In genomic region chr12:83998341-83999107, GRCm38 (mm10) we compare ENCODE assay signal across 13 mouse cellular contexts. TPM values are rescaled to one million over a fixed set of nuclear protein-coding genes. Genes with fewer than 3 reads are reported as not detected.
DNase-seq lines count a peak whose midpoint lies in the region; ATAC-seq and TF ChIP-seq lines count a peak whose summit lies in the region.
"Had no signal": no experiment of that assay in that cellular context is flagged by ENCODE, and none has a peak within 500 bp of the region (broad histone marks: within the 10 kb centered on the region; RNA-seq: fewer than 3 reads in every experiment).

No protein-coding gene starts in this region.

- no peak overlapping the region for H3K4me3 ChIP-seq in heart, postnatal 0 days (ENCODE audit: low read depth, low read length)
- no peak overlapping the region for H3K4me3 ChIP-seq in liver, embryonic 12.5 days
- no peak overlapping the region for H3K4me3 ChIP-seq in liver, embryonic 11.5 days (ENCODE audit: low read depth, low read length)
- no peak overlapping the region for H3K4me3 ChIP-seq in forebrain, embryonic 16.5 days (replicated peaks; ENCODE audit: low read length)
- H3K4me3 ChIP-seq: myocyte had no signal

- no peak overlapping the region for H3K4me2 ChIP-seq in heart, postnatal 0 days (ENCODE audit: low read depth, low read length)
- no peak overlapping the region for H3K4me2 ChIP-seq in liver, embryonic 12.5 days
- no peak overlapping the region for H3K4me2 ChIP-seq in liver, embryonic 11.5 days
- no peak overlapping the region for H3K4me2 ChIP-seq in forebrain, embryonic 16.5 days (ENCODE audit: low read length)

- no peaks in the 10 kb centered on the region; the same call in 1 of the 2 replicates for H3K9me3 ChIP-seq in heart, postnatal 0 days (replicated peaks; ENCODE audit: control insufficient read depth, low read length)
- H3K9me3 ChIP-seq in liver, embryonic 12.5 days (replicated peaks): 0 out of 2 replicates have a peak, but pooled peaks cover 5% of the 10 kb centered on the region
- no peaks in the 10 kb centered on the region for H3K9me3 ChIP-seq in liver, embryonic 11.5 days (ENCODE audit: control insufficient read depth, low read length)
- H3K9me3 ChIP-seq in forebrain, embryonic 16.5 days (ENCODE audit: control insufficient read depth, low read length): no peaks in the 10 kb centered on the region; the same call in 1 of the 2 replicates

- ATAC-seq in heart, postnatal 0 days (ENCODE audit: insufficient read depth, low read depth): peak; percentile 43; the same call in 1 of the 2 replicates
- no peak for ATAC-seq in liver, embryonic 12.5 days
- no peak for ATAC-seq in liver, embryonic 11.5 days (replicated peaks; ENCODE audit: low FRiP score)
- ATAC-seq in forebrain, embryonic 16.5 days: peak; percentile 86
- ATAC-seq in megakaryocyte-erythroid progenitor cell, adult 5-6 weeks (replicated peaks; ENCODE audit: low FRiP score, low TSS enrichment, poor library complexity, severe bottlenecking): peak; percentile 60; the same call in 1 of the 2 replicates
- ATAC-seq: inflammation-experienced regulatory T-cells, adult 6 months had no signal

- no peak for TF ChIP-seq CTCF in heart, postnatal 0 days (IDR thresholded peaks at IDR 0.05; ENCODE audit: low read depth)

- TF ChIP-seq EP300 in heart, postnatal 0 days (IDR thresholded peaks at IDR 0.05; ENCODE audit: low read depth): no peak

- intact Hi-C loops in heart, postnatal 14 days (cut with DNase I): no loop called here

- H3K27ac ChIP-seq in heart, postnatal 0 days (ENCODE audit: low read depth): peak overlapping the region; percentile 81
- H3K27ac ChIP-seq in liver, embryonic 12.5 days: 0 out of 2 replicates have a peak overlapping the region, but pooled peaks have one; percentile 37
- H3K27ac ChIP-seq in liver, embryonic 11.5 days (ENCODE audit: low read depth, low read length): no peak overlapping the region
- H3K27ac ChIP-seq in forebrain, embryonic 16.5 days (ENCODE audit: low read length): peak overlapping the region; percentile 82

- 44% methylated on average over 11 of the region's 11 CpGs for WGBS in heart, postnatal 0 days
- WGBS in liver, embryonic 12.5 days (ENCODE audit: insufficient replicate concordance): 54% methylated on average over 11 of the region's 11 CpGs
- 57% methylated on average over 11 of the region's 11 CpGs for WGBS in liver, embryonic 11.5 days
- 51% methylated on average over 11 of the region's 11 CpGs for WGBS in forebrain, embryonic 16.5 days

- H3K9ac ChIP-seq in heart, postnatal 0 days (replicated peaks; ENCODE audit: low read depth, low read length): no peak overlapping the region
- no peak overlapping the region for H3K9ac ChIP-seq in liver, embryonic 12.5 days
- H3K9ac ChIP-seq in liver, embryonic 11.5 days (ENCODE audit: low read depth, low read length): no peak overlapping the region
- H3K9ac ChIP-seq in forebrain, embryonic 16.5 days (replicated peaks; ENCODE audit: low read depth, low read length): no peak overlapping the region

- peaks cover 9% of the 10 kb centered on the region for H3K36me3 ChIP-seq in heart, postnatal 0 days (replicated peaks; ENCODE audit: control insufficient read depth, insufficient read depth, low read length)
- peaks cover 3% of the 10 kb centered on the region for H3K36me3 ChIP-seq in liver, embryonic 12.5 days
- no peaks in the 10 kb centered on the region for H3K36me3 ChIP-seq in liver, embryonic 11.5 days (ENCODE audit: control insufficient read depth, insufficient read depth, low read length)
- H3K36me3 ChIP-seq in forebrain, embryonic 16.5 days (ENCODE audit: control insufficient read depth, insufficient read depth): no peaks in the 10 kb centered on the region

- DNase-seq in heart, postnatal 0 days (ENCODE audit: low spot score): no peak
- no peak for DNase-seq in heart, postnatal 14 days
- DNase-seq in liver, embryonic 11.5 days (ENCODE audit: low spot score): no peak
- no peak for DNase-seq in thymus, adult 18-20 months
- DNase-seq: right cerebral cortex, adult 18-20 months had no signal

- no peaks in the 10 kb centered on the region for H3K27me3 ChIP-seq in heart, postnatal 0 days (ENCODE audit: control insufficient read depth, insufficient read depth, low read length)
- H3K27me3 ChIP-seq in liver, embryonic 12.5 days (replicated peaks): no peaks in the 10 kb centered on the region
- H3K27me3 ChIP-seq in liver, embryonic 11.5 days (replicated peaks; ENCODE audit: control insufficient read depth, insufficient read depth, low read length): no peaks in the 10 kb centered on the region
- H3K27me3 ChIP-seq in forebrain, embryonic 16.5 days (replicated peaks; ENCODE audit: control insufficient read depth, insufficient read depth, low read length): no peaks in the 10 kb centered on the region

- peaks cover 20% of the 10 kb centered on the region for H3K4me1 ChIP-seq in heart, postnatal 0 days (ENCODE audit: control insufficient read depth, insufficient read depth)
- no peaks in the 10 kb centered on the region for H3K4me1 ChIP-seq in liver, embryonic 12.5 days
- H3K4me1 ChIP-seq in liver, embryonic 11.5 days (replicated peaks; ENCODE audit: control insufficient read depth, insufficient read depth, low read length): no peaks in the 10 kb centered on the region; the same call in 1 of the 2 replicates
- 0 out of 2 replicates have a peak, but pooled peaks cover 3% of the 10 kb centered on the region for H3K4me1 ChIP-seq in forebrain, embryonic 16.5 days (replicated peaks; ENCODE audit: control insufficient read depth, insufficient read depth, low read length)

RNA-seq across cellular contexts. Expression of gene Acot1, which starts 10.8 kb away (rescaled TPM):
- total RNA-seq in heart, postnatal 0 days (2014; rRNA removed; ENCODE audit: low replicate concordance): 71.5 and 122 TPM in 2 replicates
- 137 and 142 TPM in 2 replicates for polyA plus RNA-seq in heart, postnatal 0 days (2015; fragmentation: Nextera tagmentation; extraction: Ambion mirVana)
- 10 to 100 TPM; 70.0 to 79.3 TPM for total RNA-seq in heart, postnatal 14 days (2021)
- 26.6 and 31.3 TPM in 2 replicates for polyA plus RNA-seq in liver, embryonic 12.5 days (2016; fragmentation: Nextera tagmentation; extraction: Ambion mirVana)
- polyA plus RNA-seq in liver, embryonic 11.5 days (2014; fragmentation: Nextera tagmentation; extraction: Ambion mirVana): 42.9 and 44.2 TPM in 2 replicates
- 72.1 and 101 TPM in 2 replicates for polyA plus RNA-seq in forebrain, embryonic 16.5 days (2015; fragmentation: Nextera tagmentation; extraction: Ambion mirVana)
- total RNA-seq in megakaryocyte-erythroid progenitor cell, adult 5-6 weeks (2014; fragmentation: Nextera tagmentation): not detected in 2 replicates
- 4.4 and 5.9 TPM in 2 replicates for total RNA-seq in megakaryocyte-erythroid progenitor cell, adult 5-6 weeks (2017)
- polyA plus RNA-seq: inflammation-experienced regulatory T-cells, adult 6 months had no signal

RNA-seq across cellular contexts. Expression of gene Acot2, which starts 10.9 kb away (rescaled TPM):
- 158 and 228 TPM in 2 replicates for total RNA-seq in heart, postnatal 0 days (2014; rRNA removed; ENCODE audit: low replicate concordance)
- 300 and 309 TPM in 2 replicates for polyA plus RNA-seq in heart, postnatal 0 days (2015; fragmentation: Nextera tagmentation; extraction: Ambion mirVana)
- 100 to 1,000 TPM; 146 to 155 TPM for total RNA-seq in heart, postnatal 14 days (2021)
- polyA plus RNA-seq in liver, embryonic 12.5 days (2016; fragmentation: Nextera tagmentation; extraction: Ambion mirVana): 15.1 and 15.2 TPM in 2 replicates
- 22.5 and 22.6 TPM in 2 replicates for polyA plus RNA-seq in liver, embryonic 11.5 days (2014; fragmentation: Nextera tagmentation; extraction: Ambion mirVana)
- 9.4 and 11.3 TPM in 2 replicates for polyA plus RNA-seq in forebrain, embryonic 16.5 days (2015; fragmentation: Nextera tagmentation; extraction: Ambion mirVana)
- 10.3 and 11.5 TPM in 2 replicates for total RNA-seq in megakaryocyte-erythroid progenitor cell, adult 5-6 weeks (2014; fragmentation: Nextera tagmentation)
- 17.8 and 18.6 TPM in 2 replicates for total RNA-seq in megakaryocyte-erythroid progenitor cell, adult 5-6 weeks (2017)

RNA-seq across cellular contexts. Expression of gene Heatr4, which starts 13.9 kb away (rescaled TPM):
- not detected in 2 replicates for total RNA-seq in heart, postnatal 0 days (2014; rRNA removed; ENCODE audit: low replicate concordance)
- 0.04 TPM in 1 of 2 replicates, not detected in the other for polyA plus RNA-seq in heart, postnatal 0 days (2015; fragmentation: Nextera tagmentation; extraction: Ambion mirVana)
- total RNA-seq in heart, postnatal 14 days (2021): not detected
- not detected in 2 replicates for polyA plus RNA-seq in liver, embryonic 12.5 days (2016; fragmentation: Nextera tagmentation; extraction: Ambion mirVana)
- polyA plus RNA-seq in liver, embryonic 11.5 days (2014; fragmentation: Nextera tagmentation; extraction: Ambion mirVana): not detected in 2 replicates
- not detected in 2 replicates for polyA plus RNA-seq in forebrain, embryonic 16.5 days (2015; fragmentation: Nextera tagmentation; extraction: Ambion mirVana)
- total RNA-seq in megakaryocyte-erythroid progenitor cell, adult 5-6 weeks (2014; fragmentation: Nextera tagmentation): not detected in 2 replicates
- not detected in 2 replicates for total RNA-seq in megakaryocyte-erythroid progenitor cell, adult 5-6 weeks (2017)
- total RNA-seq: gastrocnemius, adult 18-20 months; left cerebral cortex, postnatal 25 days had no signal
- polyA plus RNA-seq: inflammation-experienced regulatory T-cells, adult 6 months; myocyte had no signal

RNA-seq across cellular contexts. Expression of gene Acot4, which starts 39.7 kb away (rescaled TPM):
- total RNA-seq in heart, postnatal 0 days (2014; rRNA removed; ENCODE audit: low replicate concordance): 0.31 and 18.2 TPM in 2 replicates
- polyA plus RNA-seq in heart, postnatal 0 days (2015; fragmentation: Nextera tagmentation; extraction: Ambion mirVana): 0.55 and 0.60 TPM in 2 replicates
- total RNA-seq in heart, postnatal 14 days (2021): 1 to 10 TPM in 1 of 2 experiments, under 1 TPM in 1; 0.85 to 1.2 TPM
- polyA plus RNA-seq in liver, embryonic 12.5 days (2016; fragmentation: Nextera tagmentation; extraction: Ambion mirVana): 6.4 and 6.6 TPM in 2 replicates
- polyA plus RNA-seq in liver, embryonic 11.5 days (2014; fragmentation: Nextera tagmentation; extraction: Ambion mirVana): 8.4 and 8.5 TPM in 2 replicates
- 0.21 and 0.35 TPM in 2 replicates for polyA plus RNA-seq in forebrain, embryonic 16.5 days (2015; fragmentation: Nextera tagmentation; extraction: Ambion mirVana)
- total RNA-seq in megakaryocyte-erythroid progenitor cell, adult 5-6 weeks (2014; fragmentation: Nextera tagmentation): not detected in 2 replicates
- 0.19 TPM in 1 of 2 replicates, not detected in the other for total RNA-seq in megakaryocyte-erythroid progenitor cell, adult 5-6 weeks (2017)
- polyA plus RNA-seq: myocyte had no signal

RNA-seq across cellular contexts. Expression of gene Gm49366, which starts 40.2 kb away (rescaled TPM):
- not detected in 2 replicates for total RNA-seq in heart, postnatal 0 days (2014; rRNA removed; ENCODE audit: low replicate concordance)
- not detected in 2 replicates for polyA plus RNA-seq in heart, postnatal 0 days (2015; fragmentation: Nextera tagmentation; extraction: Ambion mirVana)
- not detected for total RNA-seq in heart, postnatal 14 days (2021)
- not detected in 2 replicates for polyA plus RNA-seq in liver, embryonic 12.5 days (2016; fragmentation: Nextera tagmentation; extraction: Ambion mirVana)
- polyA plus RNA-seq in liver, embryonic 11.5 days (2014; fragmentation: Nextera tagmentation; extraction: Ambion mirVana): not detected in 2 replicates
- polyA plus RNA-seq in forebrain, embryonic 16.5 days (2015; fragmentation: Nextera tagmentation; extraction: Ambion mirVana): not detected in 2 replicates
- not detected in 2 replicates for total RNA-seq in megakaryocyte-erythroid progenitor cell, adult 5-6 weeks (2014; fragmentation: Nextera tagmentation)
- not detected in 2 replicates for total RNA-seq in megakaryocyte-erythroid progenitor cell, adult 5-6 weeks (2017)
- total RNA-seq: gastrocnemius, adult 18-20 months; left cerebral cortex, postnatal 25 days had no signal
- polyA plus RNA-seq: inflammation-experienced regulatory T-cells, adult 6 months; myocyte; testis, adult 2 months had no signal

Comparison
In these comparisons a context has a peak if more than half of its experiments do, and no peak if none do; other contexts are left out.
1. ATAC-seq: peak in heart, postnatal 0 days (single experiment), forebrain, embryonic 16.5 days (single experiment) and megakaryocyte-erythroid progenitor cell, adult 5-6 weeks (single experiment); none in liver, embryonic 12.5 days (single experiment) and liver, embryonic 11.5 days (single experiment).
2. RNA of gene Acot2, which starts 10.9 kb away (polyA plus RNA-seq): 300 to 309 TPM in heart, postnatal 0 days; 22.5 to 22.6 TPM in liver, embryonic 11.5 days, 15.1 to 15.2 TPM in liver, embryonic 12.5 days and 9.4 to 11.3 TPM in forebrain, embryonic 16.5 days; every median in the first group is over 10 times any median in the second.